Mouse (Mus musculus): Measurements from ENCODE around the gene Nyap2. TPM values are rescaled to one million over a fixed set of nuclear protein-coding genes. Genes with fewer than 3 reads are reported as not detected.
"Not testable (repeated sequence)": the region's sequence is repeated elsewhere in the genome, so short reads cannot be mapped to it uniquely, and the experiment has no call there.

Nyap2 gene
- polyA plus RNA-seq, 1 experiment from 2014 or later = 0.04 TPM

GRCm38 (mm10) chr1:81231759-81232406 lies 155.1 kb downstream of the Nyap2 start:
- Histone ChIP-seq H3K9me3 (no peaks in the 10 kb centered on the region), H3K27me3 (ENCODE audit: insufficient read depth, poor library complexity, severe bottlenecking) (no peaks in the 10 kb centered on the region), H3K27ac (peak overlapping the region; percentile 42; the same call in 1 of the 2 replicates), H3K4me3 (no peak overlapping the region; the same call in 1 of the 2 replicates), H3K36me3 (no peaks in the 10 kb centered on the region), H3K4me1 (peaks cover 8% of the 10 kb centered on the region)
- no peak for DNase-seq (ENCODE audit: low spot score)
- 74% methylated on average over 2 of the region's 2 CpGs for WGBS

- not testable (repeated sequence) for H3K9me3 ChIP-seq; H3K36me3 ChIP-seq; DNase-seq (ENCODE audit: low spot score); H3K27ac ChIP-seq; H3K4me3 ChIP-seq; H3K27me3 ChIP-seq (ENCODE audit: insufficient read depth, poor library complexity, severe bottlenecking); H3K4me1 ChIP-seq
- 82% methylated on average over 5 of the region's 5 CpGs for WGBS
Measured at GRCm38 (mm10) chr1:81232407-81232789, 155.6 kb downstream of the Nyap2 start.

- WGBS = 75% methylated on average over 3 of the region's 3 CpGs
- no peaks in the 10 kb centered on the region for H3K27me3 ChIP-seq (ENCODE audit: insufficient read depth, poor library complexity, severe bottlenecking)
- H3K36me3 ChIP-seq = no peaks in the 10 kb centered on the region
- no peaks in the 10 kb centered on the region for H3K4me1 ChIP-seq
- no peaks in the 10 kb centered on the region for H3K9me3 ChIP-seq
- no peak overlapping the region for H3K4me3 ChIP-seq
- H3K27ac ChIP-seq = no peak overlapping the region
- DNase-seq (ENCODE audit: low spot score) = no peak
Measured at GRCm38 (mm10) chr1:81248447-81249205, 171.9 kb downstream of the Nyap2 start.

GRCm38 (mm10) chr1:81250068-81250467 lies 173.3 kb downstream of the Nyap2 start:
- Histone ChIP-seq H3K4me1 (no peaks in the 10 kb centered on the region), H3K36me3 (no peaks in the 10 kb centered on the region)
- no peak for DNase-seq (ENCODE audit: low spot score)

GRCm38 (mm10) chr1:81266441-81266840 lies 189.7 kb downstream of the Nyap2 start:
- H3K27ac ChIP-seq = no peak overlapping the region
- no peaks in the 10 kb centered on the region for H3K4me1 ChIP-seq
- no peak for DNase-seq (ENCODE audit: low spot score)
- no peaks in the 10 kb centered on the region for H3K36me3 ChIP-seq
- H3K27me3 ChIP-seq (ENCODE audit: insufficient read depth, poor library complexity, severe bottlenecking) = no peaks in the 10 kb centered on the region
- H3K4me3 ChIP-seq = no peak overlapping the region
- WGBS = 80% methylated on average over 3 of the region's 3 CpGs
- no peaks in the 10 kb centered on the region for H3K9me3 ChIP-seq

More at GRCm38 (mm10) chr1:81250068-81250467, 173.3 kb downstream of the Nyap2 start:
- 89% methylated on average over 11 of the region's 11 CpGs for WGBS
- Histone ChIP-seq H3K9me3 (no peaks in the 10 kb centered on the region), H3K27me3 (ENCODE audit: insufficient read depth, poor library complexity, severe bottlenecking) (no peaks in the 10 kb centered on the region), H3K27ac (no peak overlapping the region), H3K4me3 (no peak overlapping the region)

- no peak overlapping the region for H3K4me3 ChIP-seq
- no peak overlapping the region for H3K27ac ChIP-seq
- no peaks in the 10 kb centered on the region for H3K4me1 ChIP-seq
- 53% methylated on average over 9 of the region's 9 CpGs for WGBS
- H3K36me3 ChIP-seq = no peaks in the 10 kb centered on the region
- DNase-seq (ENCODE audit: low spot score) = no peak
- no peaks in the 10 kb centered on the region for H3K27me3 ChIP-seq (ENCODE audit: insufficient read depth, poor library complexity, severe bottlenecking)
- H3K9me3 ChIP-seq = no peaks in the 10 kb centered on the region
Measured at GRCm38 (mm10) chr1:81280978-81281377, 204.2 kb downstream of the Nyap2 start.

GRCm38 (mm10) chr1:81285633-81286032 lies 208.9 kb downstream of the Nyap2 start:
- 77% methylated on average over 3 of the region's 3 CpGs for WGBS
- Histone ChIP-seq H3K4me1 (no peaks in the 10 kb centered on the region), H3K27me3 (ENCODE audit: insufficient read depth, poor library complexity, severe bottlenecking) (no peaks in the 10 kb centered on the region), H3K9me3 (no peaks in the 10 kb centered on the region), H3K4me3 (no peak overlapping the region), H3K27ac (no peak overlapping the region), H3K36me3 (no peaks in the 10 kb centered on the region)
- DNase-seq (ENCODE audit: low spot score) = no peak

- no peak overlapping the region for H3K27ac ChIP-seq
- H3K4me3 ChIP-seq = no peak overlapping the region
- no peaks in the 10 kb centered on the region for H3K4me1 ChIP-seq
- no peaks in the 10 kb centered on the region for H3K27me3 ChIP-seq (ENCODE audit: insufficient read depth, poor library complexity, severe bottlenecking)
- H3K9me3 ChIP-seq = no peaks in the 10 kb centered on the region
- H3K36me3 ChIP-seq = no peaks in the 10 kb centered on the region
- no peak for DNase-seq (ENCODE audit: low spot score)
Measured at GRCm38 (mm10) chr1:81287088-81287487, 210.3 kb downstream of the Nyap2 start.

- Histone ChIP-seq H3K9me3 (no peaks in the 10 kb centered on the region), H3K27me3 (ENCODE audit: insufficient read depth, poor library complexity, severe bottlenecking) (no peaks in the 10 kb centered on the region), H3K4me1 (no peaks in the 10 kb centered on the region), H3K27ac (no peak overlapping the region), H3K4me3 (no peak overlapping the region), H3K36me3 (no peaks in the 10 kb centered on the region)
- DNase-seq (ENCODE audit: low spot score) = no peak
- 48% methylated on average over 4 of the region's 4 CpGs for WGBS
Measured at GRCm38 (mm10) chr1:81300735-81301134, 224.0 kb downstream of the Nyap2 start.

- no peaks in the 10 kb centered on the region for H3K9me3 ChIP-seq
- no peaks in the 10 kb centered on the region for H3K27me3 ChIP-seq (ENCODE audit: insufficient read depth, poor library complexity, severe bottlenecking)
- no peaks in the 10 kb centered on the region for H3K36me3 ChIP-seq
- 8% methylated on average over 2 of the region's 2 CpGs for WGBS
- H3K4me1 ChIP-seq = no peaks in the 10 kb centered on the region
- H3K4me3 ChIP-seq = no peak overlapping the region
- no peak for DNase-seq (ENCODE audit: low spot score)
- no peak overlapping the region for H3K27ac ChIP-seq
Measured at GRCm38 (mm10) chr1:81301661-81302060, 224.9 kb downstream of the Nyap2 start.

- Histone ChIP-seq H3K9me3 (no peaks in the 10 kb centered on the region), H3K4me3 (no peak overlapping the region), H3K27ac (no peak overlapping the region), H3K36me3 (no peaks in the 10 kb centered on the region), H3K27me3 (ENCODE audit: insufficient read depth, poor library complexity, severe bottlenecking) (no peaks in the 10 kb centered on the region), H3K4me1 (no peaks in the 10 kb centered on the region)
- DNase-seq (ENCODE audit: low spot score) = no peak
- 60% methylated on average over 3 of the region's 3 CpGs for WGBS
Measured at GRCm38 (mm10) chr1:81303389-81303788, 226.6 kb downstream of the Nyap2 start.

- Histone ChIP-seq H3K9me3 (no peaks in the 10 kb centered on the region), H3K4me1 (no peaks in the 10 kb centered on the region), H3K27ac (no peak overlapping the region), H3K4me3 (no peak overlapping the region), H3K27me3 (ENCODE audit: insufficient read depth, poor library complexity, severe bottlenecking) (no peaks in the 10 kb centered on the region), H3K36me3 (no peaks in the 10 kb centered on the region)
- no peak for DNase-seq (ENCODE audit: low spot score)
Measured at GRCm38 (mm10) chr1:81307407-81307806, 230.7 kb downstream of the Nyap2 start.

- WGBS = 60% methylated on average over 2 of the region's 2 CpGs
- Histone ChIP-seq H3K4me1 (no peaks in the 10 kb centered on the region), H3K27me3 (ENCODE audit: insufficient read depth, poor library complexity, severe bottlenecking) (no peaks in the 10 kb centered on the region), H3K9me3 (no peaks in the 10 kb centered on the region), H3K36me3 (no peaks in the 10 kb centered on the region), H3K4me3 (no peak overlapping the region), H3K27ac (no peak overlapping the region)
- no peak for DNase-seq (ENCODE audit: low spot score)
Measured at GRCm38 (mm10) chr1:81307934-81308333, 231.2 kb downstream of the Nyap2 start.
